Mouse (Mus musculus) heart, postnatal 0 days (tissue): Measurements from ENCODE around the gene Tmem87b. TPM values are rescaled to one million over a fixed set of nuclear protein-coding genes. Genes with fewer than 3 reads are reported as not detected.

Experiments used
- ATAC-seq: fragments of 200-750 bp; cut with Nextera tagmentation; 2 replicates; pipeline ENCODE4 v1.8.0; 2017; ENCODE audit warnings: low read depth, moderate number of reproducible peaks, moderate library complexity; ENCODE audit not compliant: insufficient read depth
- DNase-seq: peaks from one replicate; pipeline ENCODE4 v3.0.0-alpha.2; 2016; ENCODE audit warnings: low spot score
- H3K27ac ChIP-seq: fragments of 300-500 bp; sonication (generic); 2 replicates; pipeline ENCODE4 v1.5.1; 2014; ENCODE audit warnings: low read depth, mild to moderate bottlenecking
- H3K27me3 ChIP-seq: fragments of 300-500 bp; sonication (generic); 2 replicates; pipeline ENCODE4 v1.6.1; 2014; ENCODE audit warnings: low read length, mixed read lengths; ENCODE audit not compliant: control insufficient read depth, insufficient read depth
- H3K36me3 ChIP-seq: fragments of 300-500 bp; sonication (generic); replicated peaks from 2 replicates; pipeline ENCODE4 v1.6.1; 2014; ENCODE audit warnings: low read length, mixed read lengths; ENCODE audit not compliant: control insufficient read depth, insufficient read depth
- H3K4me1 ChIP-seq: fragments of 300-500 bp; sonication (generic); 2 replicates; pipeline ENCODE4 v1.6.1; 2014; ENCODE audit warnings: antibody characterized with exemption; ENCODE audit not compliant: control insufficient read depth, insufficient read depth
- H3K4me2 ChIP-seq: fragments of 300-500 bp; sonication (generic); 2 replicates; pipeline ENCODE4 v1.6.1; 2014; ENCODE audit warnings: low read depth, mild to moderate bottlenecking, low read length, moderate library complexity
- H3K4me3 ChIP-seq: fragments of 300-500 bp; sonication (generic); 2 replicates; pipeline ENCODE4 v1.5.1; 2014; ENCODE audit warnings: low read depth, low read length
- H3K9ac ChIP-seq: fragments of 300-500 bp; sonication (generic); replicated peaks from 2 replicates; pipeline ENCODE4 v1.6.1; 2014; ENCODE audit warnings: low read depth, low read length, mixed read lengths
- H3K9me3 ChIP-seq: fragments of 300-500 bp; sonication (generic); replicated peaks from 2 replicates; pipeline ENCODE4 v1.6.1; 2016; ENCODE audit warnings: low read length; ENCODE audit not compliant: control insufficient read depth
- CTCF ChIP-seq: IDR thresholded peaks from 2 replicates; pipeline ENCODE4 v1.5.1; 2016; ENCODE audit warnings: antibody characterized with exemption, control low read depth, low read depth
- EP300 ChIP-seq: IDR thresholded peaks from 2 replicates; pipeline ENCODE4 v1.6.1; 2016; ENCODE audit warnings: antibody characterized with exemption, low read depth
- WGBS: fragments of 180-500 bp; shearing (Covaris S2); extraction: QIAGEN DNeasy Blood & Tissue Kit; methylation state at CpG from one replicate; pipeline ENCODE4 v1.1.7; 2014; 5-methylcytosine and 5-hydroxymethylcytosine counted together
- polyA plus RNA-seq: library from polyadenylated mRNA; unstranded; fragments of >200 nt; fragmentation: Nextera tagmentation; extraction: Ambion mirVana; gene quantifications from 2 replicates; pipeline ENCODE4 v1.2.1, GENCODE M21; 2015
- total RNA-seq: library from RNA; depleted of rRNA; stranded (reverse); fragments of >200 nt; gene quantifications from 2 replicates; pipeline ENCODE4 v1.2.3, GENCODE M21; 2014; ENCODE audit warnings: low replicate concordance

Gene Tmem87b
- total and polyA plus RNA-seq, 2 experiments from 2014 or later: 23.7 to 29.5 TPM

GRCm38 (mm10) chr2:128871656-128872055 lies 53.7 kb downstream of the Tmem87b start:
- Histone ChIP-seq H3K4me1 (no peaks in the 10 kb centered on the region), H3K9me3 (no peaks in the 10 kb centered on the region), H3K27me3 (no peaks in the 10 kb centered on the region), H3K27ac (no peak overlapping the region), H3K9ac (no peak overlapping the region), H3K4me2 (no peak overlapping the region), H3K4me3 (no peak overlapping the region), H3K36me3 (no peaks in the 10 kb centered on the region)
- DNase-seq (no peak), ATAC-seq (no peak)
- WGBS: 61% methylated on average over 8 of the region's 8 CpGs
- TF ChIP-seq EP300 (no peak), CTCF (no peak)

DNA sequence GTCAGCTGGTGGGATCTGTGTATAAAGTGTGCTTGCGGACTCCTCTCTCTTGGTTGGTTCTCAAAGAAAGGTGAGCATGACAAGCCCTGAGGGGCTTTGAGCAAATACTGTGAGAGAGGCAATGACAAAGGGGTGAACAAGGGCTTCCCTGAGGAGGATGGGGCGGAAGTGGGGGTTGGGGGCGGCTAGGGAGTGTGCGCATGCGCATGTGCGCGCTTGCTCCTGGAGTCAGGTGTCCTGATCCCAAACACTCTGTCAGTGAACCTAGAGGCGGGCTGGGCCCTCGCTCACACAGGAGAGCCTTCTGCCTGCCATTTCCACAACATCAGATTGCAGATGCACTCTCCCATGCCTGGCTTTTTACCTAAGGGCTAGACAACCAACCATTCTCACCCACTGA lies 54.3 kb downstream of the Tmem87b start:
- H3K4me1 ChIP-seq: no peaks in the 10 kb centered on the region
- ATAC-seq (no peak), DNase-seq (no peak)
- H3K4me2 ChIP-seq: no peak overlapping the region
- TF ChIP-seq EP300: no peak
- no peak overlapping the region for H3K4me3 ChIP-seq
- no peak overlapping the region for H3K9ac ChIP-seq
- H3K36me3 ChIP-seq: no peaks in the 10 kb centered on the region
- H3K27ac ChIP-seq: no peak overlapping the region
- H3K9me3 ChIP-seq: no peaks in the 10 kb centered on the region
- H3K27me3 ChIP-seq: no peaks in the 10 kb centered on the region
- 92% methylated on average over 9 of the region's 9 CpGs for WGBS

DNA sequence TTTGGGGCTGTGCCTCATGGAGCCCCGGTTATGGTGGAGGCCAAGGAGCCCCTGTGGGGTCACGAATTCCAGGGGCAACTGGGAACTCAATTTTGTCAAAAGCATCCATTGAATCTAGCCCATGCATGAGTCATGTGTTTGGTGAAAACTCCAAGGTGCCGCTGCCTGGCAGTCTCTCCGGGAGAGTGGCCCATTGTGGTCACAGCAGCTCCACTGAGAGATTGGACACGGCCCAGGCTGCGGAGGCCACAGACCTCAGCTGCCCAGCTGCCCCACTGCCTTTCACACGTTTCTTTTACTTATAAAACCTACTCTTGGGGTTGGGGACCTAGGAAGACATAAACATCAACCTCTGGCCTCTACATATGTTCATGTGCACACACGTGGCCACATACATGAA lies 57.6 kb downstream of the Tmem87b start:
- Histone ChIP-seq H3K4me3 (no peak overlapping the region), H3K27me3 (no peaks in the 10 kb centered on the region), H3K36me3 (no peaks in the 10 kb centered on the region), H3K4me1 (no peaks in the 10 kb centered on the region), H3K9me3 (no peaks in the 10 kb centered on the region), H3K27ac (no peak overlapping the region), H3K9ac (no peak overlapping the region), H3K4me2 (no peak overlapping the region)
- WGBS: 72% methylated on average over 8 of the region's 8 CpGs
- TF ChIP-seq CTCF (no peak), EP300 (no peak)
- DNase-seq (no peak), ATAC-seq (no peak)

DNA sequence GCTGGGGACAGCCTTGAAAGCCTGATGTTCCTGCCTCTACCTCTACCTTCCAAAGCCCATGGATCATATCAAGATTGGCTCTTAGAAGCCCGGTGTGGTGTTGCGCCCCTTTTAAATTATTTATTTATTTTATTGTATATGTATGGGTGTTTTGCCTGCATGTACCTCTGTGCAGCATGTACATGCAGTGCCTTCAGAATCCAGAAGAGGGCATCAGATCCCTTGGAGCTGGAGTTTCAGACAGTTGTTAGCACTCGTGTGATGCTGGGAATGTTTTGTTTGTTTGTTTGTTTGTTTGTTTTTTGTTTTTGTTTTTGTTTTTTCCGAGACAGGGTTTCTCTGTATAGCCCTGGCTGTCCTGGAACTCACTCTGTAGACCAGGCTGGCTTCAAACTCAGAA lies 63.3 kb downstream of the Tmem87b start:
- Histone ChIP-seq H3K36me3 (no peaks in the 10 kb centered on the region), H3K4me2 (no peak overlapping the region), H3K27me3 (no peaks in the 10 kb centered on the region), H3K9ac (no peak overlapping the region), H3K4me1 (no peaks in the 10 kb centered on the region), H3K27ac (no peak overlapping the region), H3K9me3 (no peaks in the 10 kb centered on the region), H3K4me3 (no peak overlapping the region)
- no peak for ATAC-seq
- DNase-seq: no peak
- TF ChIP-seq CTCF (no peak), EP300 (no peak)
- WGBS: 66% methylated on average over 4 of the region's 4 CpGs

DNA sequence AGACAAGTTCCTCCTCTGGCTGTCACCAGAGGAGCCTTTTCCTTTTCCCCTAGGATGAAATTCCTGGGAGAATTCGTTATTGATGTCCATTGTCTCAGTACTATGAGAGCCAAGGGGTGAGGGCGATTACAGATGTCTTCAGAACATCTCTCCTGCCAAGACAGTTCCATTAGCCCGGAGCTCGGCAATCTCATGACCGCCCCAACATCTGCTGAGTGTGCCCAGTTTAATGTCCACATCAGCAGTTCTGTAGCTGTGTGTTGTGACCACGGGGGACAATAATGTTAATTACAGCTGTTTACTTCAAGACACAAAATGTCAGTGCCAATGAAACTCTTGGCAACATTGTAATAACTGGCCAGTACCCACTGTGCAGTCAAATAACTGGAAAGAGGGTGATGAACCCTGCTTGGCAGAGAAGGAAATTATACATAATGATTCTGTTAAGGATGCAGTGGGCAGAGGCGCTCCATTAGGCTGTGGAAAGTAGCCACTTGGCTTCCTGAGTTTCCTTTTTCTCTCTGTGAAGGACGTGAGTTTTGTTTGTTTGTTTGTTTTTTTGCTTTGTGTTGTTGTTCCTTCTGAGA lies 67.4 kb downstream of the Tmem87b start:
- DNase-seq (no peak), ATAC-seq (no peak)
- WGBS: 80% methylated on average over 8 of the region's 8 CpGs

GRCm38 (mm10) chr2:128887866-128888550 lies 70.1 kb downstream of the Tmem87b start:
- no peak overlapping the region for H3K4me3 ChIP-seq
- H3K36me3 ChIP-seq: no peaks in the 10 kb centered on the region
- ATAC-seq (no peak), DNase-seq (no peak)
- H3K9ac ChIP-seq: no peak overlapping the region
- no peaks in the 10 kb centered on the region for H3K27me3 ChIP-seq
- H3K4me2 ChIP-seq: no peak overlapping the region
- H3K4me1 ChIP-seq: 0 out of 2 replicates have a peak, but pooled peaks cover 4% of the 10 kb centered on the region
- 72% methylated on average over 6 of the region's 6 CpGs for WGBS
- H3K9me3 ChIP-seq: no peaks in the 10 kb centered on the region
- TF ChIP-seq CTCF (no peak), EP300 (no peak)
- no peak overlapping the region for H3K27ac ChIP-seq

More for the DNA sequence above, 67.4 kb downstream of the Tmem87b start:
- no peak overlapping the region for H3K9ac ChIP-seq
- no peak overlapping the region for H3K4me2 ChIP-seq
- TF ChIP-seq CTCF (no peak), EP300 (no peak)
- H3K27me3 ChIP-seq: no peaks in the 10 kb centered on the region
- H3K4me3 ChIP-seq: no peak overlapping the region
- no peaks in the 10 kb centered on the region for H3K4me1 ChIP-seq
- no peaks in the 10 kb centered on the region for H3K36me3 ChIP-seq
- H3K9me3 ChIP-seq: no peaks in the 10 kb centered on the region
- no peak overlapping the region for H3K27ac ChIP-seq
